Mouse (Mus musculus) intestine, postnatal 0 days (tissue): ENCODE data around the gene Fez1. TPM values are rescaled to one million over a fixed set of nuclear protein-coding genes. Genes with fewer than 3 reads are reported as not detected.

Experiments
- ATAC-seq: fragments of 200-750 bp; cut with Nextera tagmentation; 2 replicates; pipeline ENCODE4 v1.8.0; 2017; ENCODE audit warnings: mild to moderate bottlenecking, moderate TSS enrichment, moderate library complexity
- H3K27ac ChIP-seq: fragments of 300-500 bp; sonication (generic); 2 replicates; pipeline ENCODE4 v1.5.1; 2014; ENCODE audit warnings: mild to moderate bottlenecking, low read depth, low read length, moderate library complexity
- H3K27me3 ChIP-seq: fragments of 300-500 bp; sonication (generic); replicated peaks from 2 replicates; pipeline ENCODE4 v1.6.1; 2014; ENCODE audit warnings: low read length, mixed read lengths; ENCODE audit not compliant: control insufficient read depth, insufficient read depth
- H3K36me3 ChIP-seq: fragments of 300-500 bp; sonication (generic); 2 replicates; pipeline ENCODE4 v1.6.1; 2014; ENCODE audit warnings: mild to moderate bottlenecking, moderate library complexity; ENCODE audit not compliant: control insufficient read depth, insufficient read depth
- H3K4me1 ChIP-seq: fragments of 300-500 bp; sonication (generic); replicated peaks from 2 replicates; pipeline ENCODE4 v1.6.1; 2014; ENCODE audit warnings: antibody characterized with exemption, low read length, mixed read lengths; ENCODE audit not compliant: control insufficient read depth, insufficient read depth
- H3K4me2 ChIP-seq: fragments of 300-500 bp; sonication (generic); replicated peaks from 2 replicates; pipeline ENCODE4 v1.6.1; 2014; ENCODE audit warnings: low read depth, mild to moderate bottlenecking, moderate library complexity
- H3K4me3 ChIP-seq: fragments of 300-500 bp; sonication (generic); 2 replicates; pipeline ENCODE4 v1.5.1; 2014; ENCODE audit warnings: low read depth, low read length
- H3K9ac ChIP-seq: fragments of 300-500 bp; sonication (generic); 2 replicates; pipeline ENCODE4 v1.6.1; 2014; ENCODE audit warnings: mild to moderate bottlenecking, low read depth, low read length
- H3K9me3 ChIP-seq: fragments of 300-500 bp; sonication (generic); 2 replicates; pipeline ENCODE4 v1.6.1; 2016; ENCODE audit warnings: mixed run types; ENCODE audit not compliant: control insufficient read depth
- CTCF ChIP-seq: sonication (generic); IDR thresholded peaks from 2 replicates; pipeline ENCODE4 v1.5.1; 2016; ENCODE audit warnings: low read depth, mild to moderate bottlenecking, control low read depth, antibody characterized with exemption, moderate library complexity
- WGBS: fragments of 180-500 bp; shearing (Covaris S2); extraction: QIAGEN DNeasy Blood & Tissue Kit; methylation state at CpG from one replicate; pipeline ENCODE4 v1.1.7; 2014; 5-methylcytosine and 5-hydroxymethylcytosine counted together
- polyA plus RNA-seq: library from polyadenylated mRNA; unstranded; fragments of >200 nt; fragmentation: Nextera tagmentation; extraction: Ambion mirVana; gene quantifications from 2 replicates; pipeline ENCODE4 v1.2.1, GENCODE M21; 2015

Gene Fez1
- polyA plus RNA-seq, 1 experiment from 2014 or later, result 9.6 TPM

- Histone ChIP-seq H3K4me1 (no peaks in the 10 kb centered on the region), H3K9ac (no peak overlapping the region), H3K4me3 (no peak overlapping the region), H3K4me2 (no peak overlapping the region), H3K27ac (no peak overlapping the region), H3K9me3 (no peaks in the 10 kb centered on the region), H3K27me3 (peaks cover 20% of the 10 kb centered on the region; the same call in 1 of the 2 replicates), H3K36me3 (no peaks in the 10 kb centered on the region)
- ATAC-seq, result no peak
- no peak for TF ChIP-seq CTCF
- 69% methylated on average over 6 of the region's 6 CpGs for WGBS
Measured at GRCm38 (mm10) chr9:36831401-36831800, 9.7 kb downstream of the Fez1 start.

- Histone ChIP-seq H3K4me2 (peak overlapping the region; percentile 70), H3K4me3 (peak overlapping the region; percentile 39), H3K9ac (0 out of 2 replicates have a peak overlapping the region, but pooled peaks have one; percentile 11), H3K4me1 (no peaks in the 10 kb centered on the region), H3K36me3 (no peaks in the 10 kb centered on the region), H3K27ac (no peak overlapping the region), H3K27me3 (peaks cover 20% of the 10 kb centered on the region; the same call in 1 of the 2 replicates), H3K9me3 (no peaks in the 10 kb centered on the region)
- 2% methylated on average over 28 of the region's 32 CpGs for WGBS
- TF ChIP-seq CTCF, result no peak
- peak; percentile 71 for ATAC-seq
Measured at GRCm38 (mm10) chr9:36832529-36832928, 10.9 kb downstream of the Fez1 start.

- 0 out of 2 replicates have a peak, but pooled peaks have one; percentile 8 for ATAC-seq
- Histone ChIP-seq H3K4me3 (peak overlapping the region; percentile 39), H3K9me3 (no peaks in the 10 kb centered on the region), H3K4me2 (peak overlapping the region; percentile 70), H3K4me1 (no peaks in the 10 kb centered on the region), H3K27ac (no peak overlapping the region), H3K36me3 (no peaks in the 10 kb centered on the region), H3K9ac (peak overlapping the region; percentile 11; the same call in 1 of the 2 replicates), H3K27me3 (peaks cover 20% of the 10 kb centered on the region; the same call in 1 of the 2 replicates)
- TF ChIP-seq CTCF, result no peak
- WGBS, result 4% methylated on average over 31 of the region's 31 CpGs
Measured at GRCm38 (mm10) chr9:36833043-36833881, 11.6 kb downstream of the Fez1 start.

- Histone ChIP-seq H3K36me3 (no peaks in the 10 kb centered on the region), H3K27me3 (peaks cover 20% of the 10 kb centered on the region; the same call in 1 of the 2 replicates), H3K9me3 (no peaks in the 10 kb centered on the region), H3K4me1 (no peaks in the 10 kb centered on the region), H3K9ac (no peak overlapping the region), H3K4me2 (peak overlapping the region; percentile 70; the same call in 1 of the 2 replicates), H3K27ac (no peak overlapping the region), H3K4me3 (no peak overlapping the region)
- TF ChIP-seq CTCF, result no peak
- 46% methylated on average over 3 of the region's 3 CpGs for WGBS
- no peak for ATAC-seq
Measured at GRCm38 (mm10) chr9:36833914-36834313, 12.2 kb downstream of the Fez1 start.

GRCm38 (mm10) chr9:36846346-36846745 lies 24.7 kb downstream of the Fez1 start:
- WGBS, result 54% methylated on average over 4 of the region's 4 CpGs
- H3K4me1 ChIP-seq, result no peaks in the 10 kb centered on the region
- H3K36me3 ChIP-seq, result no peaks in the 10 kb centered on the region
- no peak overlapping the region for H3K9ac ChIP-seq
- no peak for TF ChIP-seq CTCF
- no peak overlapping the region for H3K4me3 ChIP-seq
- H3K27ac ChIP-seq, result no peak overlapping the region
- no peak overlapping the region for H3K4me2 ChIP-seq
- H3K9me3 ChIP-seq, result no peaks in the 10 kb centered on the region
- ATAC-seq, result no peak
- no peaks in the 10 kb centered on the region for H3K27me3 ChIP-seq

GRCm38 (mm10) chr9:36848661-36849060 lies 27.0 kb downstream of the Fez1 start:
- TF ChIP-seq CTCF, result no peak
- 65% methylated on average over 2 of the region's 2 CpGs for WGBS

More at GRCm38 (mm10) chr9:36848661-36849060, 27.0 kb downstream of the Fez1 start:
- no peaks in the 10 kb centered on the region for H3K4me1 ChIP-seq
- no peaks in the 10 kb centered on the region for H3K36me3 ChIP-seq
- H3K9me3 ChIP-seq, result no peaks in the 10 kb centered on the region
- no peak overlapping the region for H3K4me2 ChIP-seq
- no peak overlapping the region for H3K9ac ChIP-seq
- no peak overlapping the region for H3K27ac ChIP-seq
- no peak for ATAC-seq
- no peak overlapping the region for H3K4me3 ChIP-seq
- no peaks in the 10 kb centered on the region for H3K27me3 ChIP-seq
